Comparison of ENCODE assay signal across 10 mouse cellular contexts in the genomic region with DNA sequence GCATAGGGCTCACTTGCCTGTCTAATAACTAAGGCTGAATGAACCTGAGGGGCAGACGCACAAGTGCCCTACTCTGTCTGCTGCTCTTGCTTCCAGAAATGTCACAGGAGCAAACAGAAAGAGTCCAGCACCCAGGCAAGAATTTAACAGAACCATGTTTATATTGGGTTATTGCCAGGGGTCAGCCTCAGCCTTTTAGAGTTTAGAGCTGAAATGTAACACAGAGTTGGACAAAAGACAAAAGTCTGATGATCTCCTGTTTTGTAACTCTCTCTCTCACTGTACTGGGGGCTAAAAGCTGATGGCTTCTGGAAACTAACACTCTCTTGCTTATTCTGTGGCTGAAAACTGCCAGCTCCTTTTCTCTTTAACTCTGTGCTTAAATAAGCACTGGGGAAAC.
A peak's percentile ranks its signal among the peaks of the same experiment; 100 is the strongest.
DNase-seq lines count a peak whose midpoint lies in the region; ATAC-seq lines count a peak whose summit lies in the region.
"Had no signal": no experiment of that assay in that cellular context is flagged by ENCODE, and none has a peak within 500 bp of the region (broad histone marks: within the 10 kb centered on the region; RNA-seq: fewer than 3 reads in every experiment).

No protein-coding gene starts in this region.

- H3K4me3 ChIP-seq in liver, embryonic 13.5 days (replicated peaks) = no peak overlapping the region
- no peak overlapping the region for H3K4me3 ChIP-seq in neural tube, embryonic 15.5 days (replicated peaks)

- H3K36me3 ChIP-seq in liver, embryonic 13.5 days = no peaks in the 10 kb centered on the region
- H3K36me3 ChIP-seq in neural tube, embryonic 15.5 days = no peaks in the 10 kb centered on the region

- peak; percentile 27 for DNase-seq in adrenal gland, postnatal 10 days
- no peak for DNase-seq in adrenal gland, postnatal 4 days (ENCODE audit: low spot score in 2 of 2)
- DNase-seq in ovary, postnatal 14 days (ENCODE audit: low spot score) = peak; percentile 11
- no peak for DNase-seq in ovary, postnatal 10 days (ENCODE audit: low spot score)
- DNase-seq in liver, embryonic 13.5 days = no peak
- no peak for DNase-seq in thymus, adult 18-20 months
- no peak for DNase-seq in layer of hippocampus, postnatal 14 days (ENCODE audit: low spot score in 2 of 2)
- DNase-seq: forebrain, postnatal 0 days; thymus, postnatal 25 days had no signal

- H3K27me3 ChIP-seq in liver, embryonic 13.5 days = no peaks in the 10 kb centered on the region
- no peaks in the 10 kb centered on the region for H3K27me3 ChIP-seq in neural tube, embryonic 15.5 days (replicated peaks)

- H3K4me1 ChIP-seq in liver, embryonic 13.5 days (replicated peaks) = no peaks in the 10 kb centered on the region
- peaks cover 4% of the 10 kb centered on the region; the same call in 1 of the 2 replicates for H3K4me1 ChIP-seq in neural tube, embryonic 15.5 days

- no peak overlapping the region for H3K4me2 ChIP-seq in liver, embryonic 13.5 days
- no peak overlapping the region for H3K4me2 ChIP-seq in neural tube, embryonic 15.5 days

- peak; percentile 67 for ATAC-seq in liver, embryonic 13.5 days (ENCODE audit: low read depth)
- ATAC-seq in neural tube, embryonic 15.5 days (ENCODE audit: low FRiP score) = no peak
- ATAC-seq: forebrain, postnatal 0 days had no signal

- no peaks in the 10 kb centered on the region for H3K9me3 ChIP-seq in liver, embryonic 13.5 days (replicated peaks)
- no peaks in the 10 kb centered on the region for H3K9me3 ChIP-seq in neural tube, embryonic 15.5 days (replicated peaks)

- H3K27ac ChIP-seq in liver, embryonic 13.5 days = peak overlapping the region; percentile 47; the same call in 1 of the 2 replicates
- no peak overlapping the region for H3K27ac ChIP-seq in neural tube, embryonic 15.5 days (replicated peaks)

- WGBS in liver, embryonic 13.5 days (ENCODE audit: insufficient replicate concordance) = 55% methylated on average over 1 of the region's 1 CpGs
- WGBS in neural tube, embryonic 15.5 days = 60% methylated on average over 1 of the region's 1 CpGs

- H3K9ac ChIP-seq in liver, embryonic 13.5 days = no peak overlapping the region
- H3K9ac ChIP-seq in neural tube, embryonic 15.5 days (replicated peaks) = no peak overlapping the region
- H3K9ac ChIP-seq: forebrain, postnatal 0 days had no signal

Comparison
In these comparisons a context has a peak if more than half of its experiments do, and no peak if none do; other contexts are left out.
1. DNase-seq: peak in adrenal gland, postnatal 10 days (single experiment) and ovary, postnatal 14 days (single experiment); none in adrenal gland, postnatal 4 days (0 of 2), ovary, postnatal 10 days (single experiment), liver, embryonic 13.5 days (single experiment), thymus, adult 18-20 months (0 of 2) and layer of hippocampus, postnatal 14 days (0 of 2).